Mouse (Mus musculus): Measurements from ENCODE around the gene Abhd10.

Gene Abhd10

DNA sequence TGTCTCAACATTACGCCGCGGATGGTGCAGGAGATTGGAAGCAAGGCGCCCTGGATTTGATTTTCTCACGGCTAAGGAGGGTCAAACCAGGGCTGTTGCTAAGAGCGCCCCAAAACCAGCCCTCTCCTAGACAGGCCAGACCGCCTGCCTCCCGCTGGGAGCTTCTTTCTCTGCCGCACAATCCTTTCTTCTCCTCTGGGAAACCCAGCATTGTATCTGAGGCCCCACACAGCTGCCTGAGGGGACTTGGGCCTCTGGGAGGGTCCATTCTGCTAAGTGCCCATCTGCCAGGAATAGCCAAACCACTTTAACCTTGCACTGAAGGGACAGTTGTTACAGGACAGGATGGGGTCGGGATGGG is 18.0 kb downstream of the Abhd10 start:
- no peak for DNase-seq (ENCODE audit: low spot score)

DNA sequence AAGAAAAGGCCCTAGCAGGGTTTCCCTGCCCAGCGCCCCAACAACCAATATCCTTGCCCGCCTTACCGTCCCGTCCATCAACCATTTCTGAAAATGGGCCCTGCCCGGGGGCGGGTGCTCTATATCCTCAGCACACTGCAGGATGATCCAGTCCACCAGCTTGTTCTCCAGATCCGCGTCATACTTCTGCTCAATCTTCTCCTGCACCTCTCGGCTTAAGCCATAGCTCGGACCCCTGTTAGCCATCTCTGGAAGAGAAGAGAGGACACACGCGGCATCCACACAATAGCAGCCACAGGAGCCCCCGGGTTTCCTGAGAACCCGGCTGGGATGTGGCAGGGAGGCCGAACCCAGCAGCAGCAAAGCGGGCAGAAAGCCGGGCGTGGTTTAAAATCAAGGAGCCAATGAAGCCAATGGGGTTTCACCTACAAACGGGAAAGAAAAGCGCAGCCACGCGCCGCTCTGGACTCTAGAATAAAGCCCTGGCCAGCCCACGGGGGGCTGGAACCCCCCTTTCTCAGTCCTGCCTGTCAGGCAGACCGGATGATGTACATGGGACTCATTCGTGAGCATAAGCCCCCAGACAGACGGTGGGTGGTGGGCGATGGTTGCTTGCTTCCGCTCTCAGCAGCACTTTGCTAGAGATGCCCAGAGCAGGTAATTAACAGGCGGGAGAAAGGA is 18.6 kb downstream of the Abhd10 start, which contains the start of gene Tagln3:
Tagln3 (minus strand) TSS at position 548 of the 681 bp plus-strand sequence.
- DNase-seq (ENCODE audit: low spot score) = no peak

DNA sequence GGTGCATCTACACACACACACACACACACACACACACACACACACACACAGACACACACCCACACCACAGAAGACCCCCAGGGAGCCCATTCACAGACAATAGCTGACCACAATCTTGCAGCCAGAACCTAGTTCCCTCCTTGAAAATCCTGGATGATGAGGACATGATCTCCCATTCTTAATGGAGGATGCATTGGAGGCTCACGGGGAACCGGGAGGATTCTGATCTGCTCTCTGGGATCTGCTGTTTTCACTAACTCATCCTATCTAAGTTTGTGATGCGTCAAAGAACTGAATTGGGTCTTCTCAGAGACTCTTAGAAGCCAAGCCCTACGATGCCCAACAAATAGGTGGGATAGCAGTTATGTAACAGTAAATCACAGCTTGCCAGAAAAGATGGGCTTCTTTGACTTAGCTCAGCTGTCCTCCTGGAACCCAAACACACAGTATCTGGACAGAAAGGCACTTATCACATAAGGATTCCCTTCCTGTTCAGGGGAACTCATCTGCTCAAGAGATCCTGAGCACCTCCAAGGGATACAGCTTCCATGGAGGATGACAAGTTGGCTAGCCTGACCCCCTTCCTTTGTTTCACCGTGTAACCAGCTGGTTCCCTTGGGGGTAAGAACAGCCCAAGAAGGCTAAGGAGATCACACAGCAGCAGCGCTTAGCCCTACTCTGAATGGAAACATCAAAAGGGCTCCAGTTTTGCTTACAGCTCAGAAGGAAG is 19.4 kb downstream of the Abhd10 start:
- DNase-seq (ENCODE audit: low spot score) = no peak

DNA sequence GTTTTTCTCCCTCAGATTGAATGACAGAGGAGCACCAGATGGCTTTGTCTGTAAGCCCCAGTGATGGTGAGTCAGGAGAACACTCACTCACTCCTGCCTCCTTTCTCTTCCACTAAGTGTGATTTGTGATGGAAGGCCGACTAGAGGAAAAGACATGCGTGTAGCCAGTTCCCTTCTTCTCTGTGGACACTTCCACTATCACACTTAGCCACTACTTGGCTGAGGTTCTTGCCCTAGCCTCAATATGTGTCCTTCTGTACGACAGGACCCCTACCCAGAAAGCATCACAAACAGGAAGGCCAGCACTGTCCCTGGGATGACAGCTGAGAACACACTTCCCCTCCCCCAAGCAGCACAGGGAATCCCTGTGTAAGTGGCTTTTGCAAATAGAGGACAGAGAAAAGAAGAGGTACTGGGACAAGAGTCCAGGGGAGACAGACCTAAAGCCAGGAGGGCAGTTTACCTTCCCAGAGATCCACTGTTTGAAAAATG is 20.2 kb downstream of the Abhd10 start:
- no peak for DNase-seq (ENCODE audit: low spot score)

DNA sequence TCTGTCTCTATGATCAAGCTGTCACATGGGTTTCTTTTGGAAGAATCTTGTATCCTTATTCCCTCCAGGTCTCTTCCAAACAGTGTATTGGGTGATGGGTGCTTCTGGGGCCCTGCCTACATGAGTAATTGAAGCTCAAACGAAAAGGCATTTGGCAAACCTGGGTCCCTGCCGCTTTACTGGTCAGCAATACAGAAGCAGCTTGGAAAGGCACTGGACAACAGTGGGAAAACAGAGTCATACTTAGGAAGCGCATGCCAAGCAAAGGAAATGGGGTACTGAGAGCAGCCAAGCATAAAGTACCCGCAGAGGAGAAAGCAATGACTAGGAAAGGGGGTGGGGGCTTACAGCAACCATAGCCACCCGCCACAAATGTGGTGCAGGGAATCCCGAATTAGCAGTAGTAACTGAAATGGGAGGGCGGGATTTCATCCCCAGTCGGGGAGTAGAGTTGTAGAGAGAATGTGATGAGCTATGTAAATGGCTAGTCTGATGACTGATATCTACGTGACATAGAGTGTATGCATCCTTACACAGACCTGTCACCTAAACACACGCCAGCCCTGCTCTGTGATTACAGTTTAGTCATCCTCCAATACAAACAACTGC is 22.6 kb downstream of the Abhd10 start:
- no peak for DNase-seq (ENCODE audit: low spot score)

DNA sequence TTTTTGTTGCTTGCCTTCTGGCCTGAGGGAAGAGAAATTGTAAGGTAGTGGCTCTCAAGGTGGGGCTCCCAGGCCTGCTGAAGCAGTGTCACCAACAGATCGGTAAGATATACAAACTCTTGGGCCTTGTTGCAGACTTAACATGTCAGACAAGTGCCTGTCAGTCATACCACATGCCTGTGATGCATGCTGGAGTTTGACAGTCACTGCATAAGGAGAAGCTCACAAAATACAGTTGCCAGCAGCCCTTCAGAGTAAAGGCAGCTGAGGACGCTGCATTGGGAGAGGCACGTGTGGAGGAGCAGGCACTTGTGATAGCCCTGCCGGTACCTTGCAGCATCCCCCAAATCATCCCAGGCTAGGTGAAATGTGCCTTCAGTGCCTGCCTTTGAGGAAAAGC is 24.5 kb downstream of the Abhd10 start:
- no peak for DNase-seq (ENCODE audit: low spot score)

DNA sequence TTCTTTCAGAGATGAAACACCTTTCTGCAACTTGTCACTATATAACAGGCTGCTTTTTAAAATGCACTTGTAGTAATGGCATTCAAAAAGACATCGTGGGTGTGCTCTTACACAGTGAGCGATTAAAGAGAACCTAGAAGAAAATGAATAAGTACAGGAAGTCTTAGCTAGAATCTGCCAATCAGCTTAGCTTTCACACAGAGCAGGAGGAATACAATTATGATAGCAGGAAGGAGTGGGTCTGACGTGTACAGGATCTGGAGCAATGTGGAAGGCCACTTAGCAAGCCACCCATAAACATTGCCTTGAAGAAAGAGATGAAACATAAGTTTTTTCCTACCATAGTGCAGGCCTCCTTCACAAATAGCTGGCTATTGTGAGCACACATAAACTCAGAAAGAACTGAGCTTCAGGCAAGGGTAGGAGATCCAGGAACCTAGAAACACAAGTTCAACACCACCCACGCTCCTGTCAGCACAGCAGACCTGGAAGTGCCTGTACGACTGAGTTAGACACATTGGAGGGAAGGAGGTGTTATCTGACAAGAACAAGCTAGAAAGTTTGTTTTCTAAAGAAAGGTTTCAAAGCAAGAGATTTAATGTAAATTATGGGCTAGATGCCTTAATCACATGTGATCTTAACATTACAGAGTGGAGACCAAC is 28.1 kb downstream of the Abhd10 start:
- no peak for DNase-seq (ENCODE audit: low spot score)

DNA sequence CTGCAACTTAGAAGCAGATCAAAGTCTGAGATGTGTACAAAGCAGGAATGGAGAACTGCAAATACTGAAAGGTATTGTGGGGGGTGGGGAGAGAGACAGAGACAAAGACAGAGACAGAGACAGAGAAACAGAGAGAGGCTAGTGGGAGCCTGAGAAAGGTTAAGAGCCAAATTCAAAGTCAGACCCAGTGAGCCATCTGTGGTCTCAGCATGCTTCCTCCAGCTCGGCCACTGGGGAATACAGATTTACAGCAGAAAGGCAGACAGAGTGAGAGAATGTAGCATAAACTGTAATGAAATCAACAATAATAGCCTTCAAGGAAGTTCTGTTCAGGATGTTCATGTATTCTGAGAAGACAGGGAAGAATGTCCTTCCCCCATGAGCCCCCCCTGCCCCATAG is 28.9 kb downstream of the Abhd10 start:
- DNase-seq (ENCODE audit: low spot score) = no peak

DNA sequence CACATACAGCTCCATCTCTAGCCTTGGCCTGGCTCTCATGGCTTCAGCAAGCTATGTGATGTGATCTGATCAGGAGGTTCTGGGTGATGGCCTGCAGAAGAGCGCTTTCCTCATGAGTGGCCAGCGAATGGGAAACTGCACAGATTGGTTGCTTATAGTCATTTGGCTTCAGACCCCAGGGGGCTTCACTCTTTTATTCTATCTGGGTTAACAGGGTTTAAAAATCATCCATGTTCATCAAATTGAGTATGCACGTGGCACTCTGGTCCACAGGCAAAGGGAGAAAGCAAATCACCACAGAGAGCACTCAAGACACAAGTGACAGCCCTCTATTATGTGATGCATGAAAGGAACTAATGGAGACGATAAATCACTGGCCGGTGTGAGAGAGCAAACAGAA is 29.5 kb downstream of the Abhd10 start:
- no peak for DNase-seq (ENCODE audit: low spot score)

DNA sequence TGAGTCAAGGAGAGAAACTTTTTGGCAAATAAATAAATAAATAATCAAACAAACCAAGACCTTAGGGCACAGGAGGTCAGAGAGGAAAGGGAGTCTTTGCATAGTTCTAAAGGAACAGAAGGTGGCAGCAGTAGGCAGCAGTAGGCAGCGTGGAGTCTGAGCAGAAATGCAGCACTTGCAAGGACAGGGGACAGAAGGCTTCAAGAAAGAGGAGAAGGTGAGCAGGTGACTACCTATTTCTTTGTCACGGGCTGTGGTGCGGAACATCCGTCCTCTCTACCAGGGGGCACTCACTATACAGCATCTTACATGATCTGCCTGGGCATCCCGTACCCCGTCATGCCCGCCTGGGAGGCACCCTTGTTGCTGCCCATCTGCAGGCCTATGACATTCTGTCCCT is 31.5 kb downstream of the Abhd10 start:
- no peak for DNase-seq (ENCODE audit: low spot score)

DNA sequence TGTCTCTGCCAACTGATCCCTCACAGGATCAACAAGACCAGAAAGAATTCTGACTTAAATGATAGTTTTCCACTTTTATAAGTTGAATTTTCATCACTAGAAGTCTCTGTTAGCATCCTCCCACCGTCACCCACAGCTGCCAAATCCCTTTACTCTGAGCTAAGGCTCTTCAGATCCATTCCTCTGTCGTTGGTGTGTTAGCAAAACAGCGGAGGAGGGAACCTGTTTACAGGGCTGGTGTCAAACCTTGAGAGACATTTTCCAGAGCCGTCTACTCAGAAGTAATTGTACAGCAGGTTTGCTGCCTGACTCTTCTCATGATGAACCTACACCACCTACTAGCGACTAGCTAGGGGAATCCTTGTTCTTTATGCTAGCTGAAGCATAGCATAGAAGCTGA is 43.5 kb downstream of the Abhd10 start:
- DNase-seq (ENCODE audit: low spot score) = no peak

DNA sequence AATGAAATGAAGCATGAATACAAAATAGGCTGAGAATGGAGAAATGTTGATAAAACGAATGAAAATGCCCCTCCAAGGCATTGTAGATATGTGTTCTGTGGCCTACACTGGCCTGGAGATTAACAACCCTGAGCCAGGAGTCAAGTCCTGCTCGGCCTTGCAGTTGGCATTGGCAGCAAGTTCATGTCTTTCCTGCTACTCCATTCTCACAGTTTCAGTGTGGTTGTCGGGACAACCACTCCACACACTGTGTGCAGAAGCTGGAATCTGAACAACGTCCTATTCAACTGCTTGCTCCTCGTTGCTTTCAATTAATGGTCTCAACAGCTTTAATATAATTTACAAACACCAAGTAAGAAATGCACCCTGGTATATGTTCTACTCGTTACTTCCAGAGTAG is 44.8 kb downstream of the Abhd10 start:
- no peak for DNase-seq (ENCODE audit: low spot score)

DNA sequence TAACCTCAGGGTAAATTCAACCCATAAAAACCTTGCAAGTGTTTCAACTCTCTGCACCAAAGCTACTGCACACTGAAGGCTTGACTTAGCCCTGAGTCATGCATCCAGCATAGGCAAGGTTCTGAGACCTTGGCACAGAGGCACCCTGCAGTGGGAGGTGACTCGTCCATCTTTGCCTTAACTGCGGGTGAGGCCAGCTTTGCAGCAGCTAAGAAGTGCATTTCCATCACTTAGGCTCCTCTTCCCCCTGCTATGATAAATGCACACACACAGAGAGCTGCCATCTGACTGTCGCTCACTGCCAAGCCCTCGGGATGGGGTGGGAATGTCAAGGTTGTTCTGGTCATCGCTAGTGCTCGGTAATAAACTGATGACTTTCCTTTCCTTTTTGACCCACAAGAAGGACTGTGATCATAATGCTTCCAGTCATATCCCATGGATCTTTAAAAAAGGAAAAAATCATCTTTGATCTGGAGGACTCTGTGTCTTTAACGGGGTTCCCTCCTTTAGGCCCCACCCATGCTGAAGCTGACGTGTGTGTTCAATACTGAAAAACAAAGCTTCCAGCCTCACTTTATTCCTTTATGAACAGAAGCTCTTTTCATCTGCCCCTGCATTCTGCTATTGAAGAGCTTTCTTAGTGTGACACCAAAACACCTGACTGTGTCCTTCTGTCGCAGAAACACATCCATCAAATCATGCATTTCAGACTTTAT is 47.2 kb downstream of the Abhd10 start:
- no peak for DNase-seq (ENCODE audit: low spot score)

DNA sequence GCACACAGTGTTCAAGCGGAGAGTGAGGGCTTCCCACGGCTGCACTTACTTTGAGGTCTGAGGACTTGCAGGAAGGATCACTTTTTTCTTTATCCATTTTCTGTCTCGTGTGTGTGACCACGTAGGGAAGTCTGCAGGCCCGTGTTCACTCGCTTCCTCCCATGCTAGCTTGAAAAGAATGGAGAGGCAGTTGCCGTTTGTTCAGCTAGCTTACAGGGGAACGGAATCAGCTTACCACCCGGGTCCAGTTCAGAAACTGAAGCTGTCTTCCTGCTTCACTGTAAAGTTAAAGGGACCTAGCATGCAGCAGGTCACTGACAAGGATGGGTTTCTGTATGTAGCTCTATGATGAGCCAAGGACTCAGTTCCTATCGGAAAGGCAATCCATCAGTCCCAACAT is 49.2 kb downstream of the Abhd10 start, which contains the start of gene Tmprss7:
Tmprss7 (minus strand) TSS at position 101 of the 400 bp plus-strand sequence.
- DNase-seq (ENCODE audit: low spot score) = no peak

DNA sequence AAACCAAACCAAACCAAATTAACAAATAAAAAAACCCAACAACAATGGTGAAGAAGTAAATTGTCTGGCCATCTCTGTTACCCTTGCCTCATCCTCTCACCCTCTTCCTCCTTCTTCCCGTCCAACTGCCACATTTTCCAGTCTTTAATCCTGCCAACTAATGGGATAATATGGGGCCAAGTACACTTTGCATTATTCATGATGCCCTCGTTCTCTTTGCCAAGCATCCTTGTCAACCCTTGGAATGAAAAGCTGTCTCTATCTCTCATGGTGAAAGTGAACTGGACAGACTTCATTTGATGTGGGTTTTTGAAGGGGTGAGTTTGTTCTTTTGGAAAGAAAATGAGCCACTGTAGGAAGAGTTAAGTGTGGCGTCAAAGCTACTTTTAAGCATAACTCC is 49.9 kb downstream of the Abhd10 start:
- DNase-seq (ENCODE audit: low spot score) = no peak

DNA sequence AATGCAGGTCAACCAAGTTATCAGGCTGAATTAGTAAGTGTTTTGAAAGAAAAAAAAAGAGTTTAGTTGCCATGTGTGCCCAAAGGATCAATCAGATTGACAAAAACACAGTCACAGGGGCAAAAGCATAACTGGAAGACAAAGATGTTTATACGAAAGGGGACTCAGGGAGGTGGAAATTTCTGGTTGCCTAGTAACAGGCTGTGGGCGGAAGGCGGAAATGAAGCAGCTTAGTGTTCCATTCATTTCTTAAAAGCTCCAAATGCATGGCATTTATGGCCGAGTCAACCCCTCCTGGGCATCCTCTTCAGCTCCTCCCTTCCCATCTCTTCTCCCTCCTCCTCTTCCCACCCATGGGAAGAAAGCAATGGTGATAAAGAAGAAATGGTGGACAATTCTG is 52.6 kb downstream of the Abhd10 start:
- no peak for DNase-seq (ENCODE audit: low spot score)

DNA sequence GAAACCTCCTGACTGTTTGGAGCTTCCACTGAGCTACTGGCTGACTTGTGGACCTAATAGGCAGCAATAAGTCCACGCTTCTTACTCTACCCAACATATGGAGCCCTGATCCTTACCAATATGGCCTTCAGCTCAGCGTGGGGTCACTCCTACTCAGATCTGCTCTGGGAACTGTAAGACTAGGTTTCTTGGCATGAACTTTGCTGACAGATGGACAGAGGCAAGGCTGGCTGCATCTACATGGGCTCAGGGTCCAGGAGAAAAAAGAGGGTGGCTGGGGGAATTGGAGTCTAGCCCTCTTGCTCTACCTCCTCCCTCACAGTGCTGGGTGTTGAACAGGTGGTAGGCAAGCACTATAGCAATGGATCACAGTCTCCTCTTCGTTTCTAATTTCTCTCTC is 55.9 kb downstream of the Abhd10 start:
- no peak for DNase-seq (ENCODE audit: low spot score)

DNA sequence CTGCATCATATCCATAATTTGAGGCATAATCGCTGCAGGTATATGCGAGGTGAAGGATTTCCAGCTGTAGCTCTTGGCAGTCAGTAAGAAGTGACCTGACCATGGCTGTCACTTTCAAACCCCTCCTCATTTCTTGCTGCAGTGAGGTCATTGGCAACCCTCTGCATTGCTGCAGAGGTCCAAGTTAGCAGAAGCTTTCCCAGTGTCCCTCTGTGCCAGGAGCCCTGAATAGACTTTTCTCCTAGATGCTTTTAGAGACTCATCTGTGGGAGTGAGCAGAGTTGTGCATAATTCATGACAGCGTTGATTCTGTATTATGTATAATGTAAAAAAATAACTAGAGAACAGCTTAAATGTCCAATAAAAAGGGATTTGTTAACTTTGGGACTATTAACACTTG is 57.5 kb downstream of the Abhd10 start:
- DNase-seq (ENCODE audit: low spot score) = no peak

DNA sequence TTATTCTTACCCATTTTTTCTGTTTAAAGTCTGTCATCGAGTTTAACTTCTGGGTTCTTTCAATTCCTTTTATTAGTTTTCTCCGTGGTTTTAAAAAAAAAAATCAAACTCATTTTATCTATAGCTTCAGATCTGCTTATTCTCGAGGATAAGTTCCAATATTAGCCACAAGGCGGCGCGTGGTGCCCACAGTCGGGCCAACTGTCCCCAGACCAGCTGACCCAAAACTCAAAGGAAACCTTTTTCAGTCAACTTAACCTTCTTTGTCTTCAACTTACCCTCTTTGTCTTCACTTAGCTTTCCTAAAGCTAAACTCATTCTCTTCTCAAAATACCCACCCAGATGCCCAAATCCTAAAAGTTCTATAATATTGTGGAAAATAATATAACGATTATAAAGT is 57.9 kb downstream of the Abhd10 start:
- DNase-seq (ENCODE audit: low spot score) = peak; percentile 19
